ENCODE assay signal across 8 mouse cellular contexts in genomic region chr9:15045740-15046139, GRCm38 (mm10). TPM values are rescaled to one million over a fixed set of nuclear protein-coding genes. Genes with fewer than 3 reads are reported as not detected.
DNase-seq lines count a peak whose midpoint lies in the region; ATAC-seq and TF ChIP-seq lines count a peak whose summit lies in the region.

No protein-coding gene starts in this region.

- peak overlapping the region; percentile 84 for H3K4me2 ChIP-seq in heart, embryonic 12.5 days
- H3K4me2 ChIP-seq in hindbrain, embryonic 12.5 days (replicated peaks), result peak overlapping the region; percentile 64

- no peak for ATAC-seq in heart, embryonic 12.5 days (ENCODE audit: insufficient number of reproducible peaks, low FRiP score)
- no peak for ATAC-seq in hindbrain, embryonic 12.5 days (ENCODE audit: low FRiP score)

- peak overlapping the region; percentile 82 for H3K9ac ChIP-seq in heart, embryonic 12.5 days
- no peak overlapping the region for H3K9ac ChIP-seq in ES-E14 (ENCODE audit: insufficient read depth, low read depth, low read length, poor library complexity, severe bottlenecking)
- H3K9ac ChIP-seq in hindbrain, embryonic 12.5 days, result peak overlapping the region; percentile 89

- no peaks in the 10 kb centered on the region for H3K9me3 ChIP-seq in heart, embryonic 12.5 days (replicated peaks)
- no peaks in the 10 kb centered on the region for H3K9me3 ChIP-seq in ES-E14 (ENCODE audit: control insufficient read depth, insufficient read depth, low read depth, low read length)
- no peaks in the 10 kb centered on the region for H3K9me3 ChIP-seq in hindbrain, embryonic 12.5 days (replicated peaks)
- no peaks in the 10 kb centered on the region for H3K9me3 ChIP-seq in midbrain, embryonic 10.5 days (replicated peaks)

- 39% methylated on average over 10 of the region's 10 CpGs for WGBS in heart, embryonic 12.5 days
- WGBS in hindbrain, embryonic 12.5 days, result 41% methylated on average over 10 of the region's 10 CpGs
- 40% methylated on average over 10 of the region's 10 CpGs for WGBS in midbrain, embryonic 10.5 days

- H3K36me3 ChIP-seq in heart, embryonic 12.5 days, result no peaks in the 10 kb centered on the region; the same call in 1 of the 2 replicates
- H3K36me3 ChIP-seq in ES-E14 (ENCODE audit: control insufficient read depth, insufficient read depth, low read length, poor library complexity, severe bottlenecking), result no peaks in the 10 kb centered on the region
- H3K36me3 ChIP-seq in hindbrain, embryonic 12.5 days, result no peaks in the 10 kb centered on the region
- H3K36me3 ChIP-seq in midbrain, embryonic 10.5 days, result peaks cover 14% of the 10 kb centered on the region

- in situ Hi-C loops in ES-E14 (cut with MboI; ENCODE audit: low sequenced_read_pairs in 2 of 2, unreplicated experiment in 2 of 2), result no loop called here

- DNase-seq in heart, adult 18-20 months, result no peak
- no peak for DNase-seq in ES-E14 (ENCODE audit: low read depth, low spot score)
- DNase-seq in midbrain, embryonic 10.5 days (ENCODE audit: low spot score), result no peak
- no peak for DNase-seq in cerebellum, adult 18-20 months
- DNase-seq in right cerebral cortex, adult 18-20 months, result no peak
- DNase-seq in adrenal gland, adult 2 months, result no peak

- peaks cover 17% of the 10 kb centered on the region for H3K4me1 ChIP-seq in heart, embryonic 12.5 days (replicated peaks)
- peaks cover 0 to 2% of the 10 kb centered on the region in 2 experiments; a peak in 1 of 4 replicates for H3K4me1 ChIP-seq in ES-E14 (ENCODE audit: control insufficient read depth in 2 of 2, insufficient read depth in 2 of 2, low read length in 2 of 2, poor library complexity in 1 of 2)
- peaks cover 23% of the 10 kb centered on the region for H3K4me1 ChIP-seq in hindbrain, embryonic 12.5 days
- peaks cover 31% of the 10 kb centered on the region for H3K4me1 ChIP-seq in midbrain, embryonic 10.5 days

- H3K4me3 ChIP-seq in heart, embryonic 12.5 days, result peak overlapping the region; percentile 71
- H3K4me3 ChIP-seq in ES-E14 (ENCODE audit: insufficient read depth in 1 of 2, low read depth in 1 of 2, low read length in 2 of 2, poor library complexity in 1 of 2, severe bottlenecking in 1 of 2), result peak overlapping the region; percentile 81 to 91
- H3K4me3 ChIP-seq in hindbrain, embryonic 12.5 days, result peak overlapping the region; percentile 83
- peak overlapping the region; percentile 76 for H3K4me3 ChIP-seq in midbrain, embryonic 10.5 days

- no peak overlapping the region for H3K27ac ChIP-seq in heart, embryonic 12.5 days (ENCODE audit: poor library complexity, severe bottlenecking)
- no peak overlapping the region for H3K27ac ChIP-seq in ES-E14 (ENCODE audit: insufficient read depth, low read depth, low read length, poor library complexity, severe bottlenecking)
- H3K27ac ChIP-seq in hindbrain, embryonic 12.5 days, result peak overlapping the region; percentile 92
- H3K27ac ChIP-seq in midbrain, embryonic 10.5 days (replicated peaks), result peak overlapping the region; percentile 93

- 0 out of 2 replicates have a peak, but pooled peaks cover 3% of the 10 kb centered on the region for H3K27me3 ChIP-seq in heart, embryonic 12.5 days (replicated peaks)
- H3K27me3 ChIP-seq in hindbrain, embryonic 12.5 days, result no peaks in the 10 kb centered on the region
- H3K27me3 ChIP-seq in midbrain, embryonic 10.5 days (ENCODE audit: low read depth, poor library complexity, severe bottlenecking), result no peaks in the 10 kb centered on the region

TF ChIP-seq in ES-E14, 5 proteins besides CTCF, POLR2A, EP300 and RAD21:
- TF ChIP-seq ZC3H11A (IDR thresholded peaks at IDR 0.05; ENCODE audit: borderline replicate concordance, low read depth, low read length), result no peak
- no peak for TF ChIP-seq CHD2 (IDR thresholded peaks at IDR 0.05; ENCODE audit: low read depth, low read length)
- TF ChIP-seq HCFC1 (IDR thresholded peaks at IDR 0.05; ENCODE audit: borderline replicate concordance, insufficient read depth, low read length), result no peak
- no peak for TF ChIP-seq ZNF384 (IDR thresholded peaks at IDR 0.05; ENCODE audit: low read depth, low read length)

RNA-seq across cellular contexts. Expression of gene Panx1, which starts 0.5 kb away (rescaled TPM):
- polyA plus RNA-seq in heart, embryonic 12.5 days (2016; fragmentation: Nextera tagmentation; extraction: Ambion mirVana), result 25.6 and 26.1 TPM in 2 replicates
- 10 to 100 TPM in 1 of 2 experiments, 1 to 10 TPM in 1; 5.4 to 10.1 TPM for total RNA-seq in heart, adult 18-20 months (2021)
- total RNA-seq in ES-E14 (2012; rRNA removed), result 25.0 and 37.6 TPM in 2 replicates
- polyA plus RNA-seq in hindbrain, embryonic 12.5 days (2016; fragmentation: Nextera tagmentation; extraction: Ambion mirVana), result 104 and 114 TPM in 2 replicates
- 77.7 and 85.5 TPM in 2 replicates for polyA plus RNA-seq in midbrain, embryonic 10.5 days (2016; fragmentation: Nextera tagmentation; extraction: Ambion mirVana)
- 10 to 100 TPM in 1 of 2 experiments, 1 to 10 TPM in 1; 7.1 to 10.1 TPM for total RNA-seq in adrenal gland, adult 2 months (2021)
- polyA plus RNA-seq in adrenal gland, adult 2 months (2012; rRNA removed), result 21.1 and 27.5 TPM in 2 replicates

Comparison
In these comparisons a context has a peak if more than half of its experiments do, and no peak if none do; other contexts are left out.
1. H3K27ac ChIP-seq: peak in hindbrain, embryonic 12.5 days (single experiment) and midbrain, embryonic 10.5 days (single experiment); none in heart, embryonic 12.5 days (single experiment) and ES-E14 (single experiment).
2. Peak in every context shown above with its lines, with median percentiles within 50 percentile points of each other: H3K4me3 ChIP-seq.